ENCODE assay signal across 14 mouse cellular contexts in genomic region chr9:97486826-97487225, GRCm38 (mm10).
"Had no signal": no experiment of that assay in that cellular context is flagged by ENCODE, and none has a peak within 500 bp of the region (broad histone marks: within the 10 kb centered on the region; RNA-seq: fewer than 3 reads in every experiment).

No protein-coding gene starts in this region.

- H3K4me1 ChIP-seq: liver, embryonic 13.5 days had no signal

- H3K4me3 ChIP-seq: left cerebral cortex, adult 2 months; liver, embryonic 13.5 days had no signal

- H3K4me2 ChIP-seq: liver, embryonic 13.5 days; midbrain, embryonic 11.5 days had no signal

- H3K9ac ChIP-seq: liver, embryonic 13.5 days had no signal

- H3K27ac ChIP-seq: kidney, postnatal 0 days; left cerebral cortex, adult 2 months; liver, embryonic 13.5 days had no signal

- H3K36me3 ChIP-seq: liver, embryonic 13.5 days had no signal

- H3K9me3 ChIP-seq: liver, embryonic 13.5 days had no signal

- DNase-seq: kidney, adult 8-10 months; kidney, postnatal 4 days; layer of hippocampus, adult 9-11 months; layer of hippocampus, postnatal 36 days; liver, embryonic 13.5 days; lung, adult 2 months; lung, postnatal 14 days; lung, postnatal 4 days; midbrain, embryonic 14.5 days; thymus, adult 18-20 months; thymus, postnatal 36 days had no signal

- H3K27me3 ChIP-seq: liver, embryonic 13.5 days had no signal
